Mouse (Mus musculus) hindbrain, embryonic 13.5 days (tissue): Measurements from ENCODE around the gene Phactr2. TPM values are rescaled to one million over a fixed set of nuclear protein-coding genes. Genes with fewer than 3 reads are reported as not detected.

Source experiments
- ATAC-seq: fragments of 200-750 bp; cut with Nextera tagmentation; 2 replicates; pipeline ENCODE4 v1.8.0; 2017; ENCODE audit warnings: moderate TSS enrichment; ENCODE audit not compliant: low FRiP score
- H3K27ac ChIP-seq: fragments of 300-500 bp; sonication (generic); 2 replicates; pipeline ENCODE4 v1.5.1; 2015; ENCODE audit warnings: inconsistent platforms, mild to moderate bottlenecking, moderate library complexity
- H3K27me3 ChIP-seq: fragments of 300-500 bp; sonication (generic); 2 replicates; pipeline ENCODE4 v1.6.1; 2015; ENCODE audit warnings: mild to moderate bottlenecking, inconsistent platforms
- H3K36me3 ChIP-seq: fragments of 300-500 bp; sonication (generic); 2 replicates; pipeline ENCODE4 v1.6.1; 2015; ENCODE audit warnings: mild to moderate bottlenecking, inconsistent platforms
- H3K4me1 ChIP-seq: fragments of 300-500 bp; sonication (generic); replicated peaks from 2 replicates; pipeline ENCODE4 v1.6.1; 2015; ENCODE audit warnings: inconsistent platforms
- H3K4me2 ChIP-seq: fragments of 300-500 bp; sonication (generic); 2 replicates; pipeline ENCODE4 v1.6.1; 2015; ENCODE audit warnings: inconsistent platforms, mild to moderate bottlenecking, moderate library complexity
- H3K4me3 ChIP-seq: fragments of 300-500 bp; sonication (generic); 2 replicates; pipeline ENCODE4 v1.5.1; 2015; ENCODE audit warnings: mild to moderate bottlenecking, inconsistent platforms
- H3K9ac ChIP-seq: fragments of 300-500 bp; sonication (generic); 2 replicates; pipeline ENCODE4 v1.6.1; 2015; ENCODE audit warnings: mild to moderate bottlenecking, inconsistent platforms
- H3K9me3 ChIP-seq: fragments of 300-500 bp; sonication (generic); 2 replicates; pipeline ENCODE4 v1.6.1; 2016; ENCODE audit warnings: inconsistent platforms
- WGBS: fragments of 180-500 bp; shearing (Covaris S2); methylation state at CpG from one replicate; pipeline ENCODE4 v1.1.7; 2015; 5-methylcytosine and 5-hydroxymethylcytosine counted together
- polyA plus RNA-seq: library from polyadenylated mRNA; unstranded; fragments of >200 nt; fragmentation: Nextera tagmentation; extraction: Ambion mirVana; gene quantifications from 2 replicates; pipeline ENCODE4 v1.2.1, GENCODE M21; 2015

Phactr2 gene
- polyA plus RNA-seq, 1 experiment from 2014 or later, result 7.8 TPM

DNA sequence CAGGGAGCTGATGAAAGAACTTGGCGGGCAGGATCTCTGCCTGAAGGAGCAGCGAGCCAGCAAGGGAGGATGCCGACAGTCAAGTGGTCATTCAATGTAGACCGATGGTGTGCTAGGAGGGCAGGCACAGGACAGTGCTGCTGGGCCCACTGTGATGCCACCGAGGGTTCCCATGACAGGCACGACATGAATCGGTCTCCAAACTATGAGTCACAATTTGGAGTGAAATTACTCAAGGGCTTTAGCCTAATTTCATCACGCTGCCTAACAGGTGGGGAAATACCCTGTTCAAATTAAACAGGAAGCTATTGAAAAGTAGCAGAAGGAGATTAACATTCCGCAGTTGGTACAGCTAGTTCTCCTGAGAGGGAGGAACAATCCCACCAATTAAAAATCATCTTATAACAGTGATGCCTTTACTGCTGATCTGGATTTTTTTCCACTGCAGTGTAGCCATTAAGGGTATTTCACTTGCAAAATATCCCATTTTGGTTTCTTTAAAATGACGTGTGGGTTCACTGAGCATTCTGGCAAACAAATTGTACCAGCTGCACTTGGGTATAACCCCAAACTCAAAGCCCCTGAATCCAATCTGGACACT, 169.5 kb downstream of the Phactr2 start:
- no peak overlapping the region for H3K9ac ChIP-seq
- no peak overlapping the region for H3K27ac ChIP-seq
- 85% methylated on average over 10 of the region's 10 CpGs for WGBS
- ATAC-seq, result no peak
- H3K27me3 ChIP-seq, result no peaks in the 10 kb centered on the region
- no peak overlapping the region for H3K4me3 ChIP-seq
- H3K4me2 ChIP-seq, result no peak overlapping the region
- no peaks in the 10 kb centered on the region for H3K9me3 ChIP-seq
- no peaks in the 10 kb centered on the region; the same call in 1 of the 2 replicates for H3K4me1 ChIP-seq
- no peaks in the 10 kb centered on the region for H3K36me3 ChIP-seq

DNA sequence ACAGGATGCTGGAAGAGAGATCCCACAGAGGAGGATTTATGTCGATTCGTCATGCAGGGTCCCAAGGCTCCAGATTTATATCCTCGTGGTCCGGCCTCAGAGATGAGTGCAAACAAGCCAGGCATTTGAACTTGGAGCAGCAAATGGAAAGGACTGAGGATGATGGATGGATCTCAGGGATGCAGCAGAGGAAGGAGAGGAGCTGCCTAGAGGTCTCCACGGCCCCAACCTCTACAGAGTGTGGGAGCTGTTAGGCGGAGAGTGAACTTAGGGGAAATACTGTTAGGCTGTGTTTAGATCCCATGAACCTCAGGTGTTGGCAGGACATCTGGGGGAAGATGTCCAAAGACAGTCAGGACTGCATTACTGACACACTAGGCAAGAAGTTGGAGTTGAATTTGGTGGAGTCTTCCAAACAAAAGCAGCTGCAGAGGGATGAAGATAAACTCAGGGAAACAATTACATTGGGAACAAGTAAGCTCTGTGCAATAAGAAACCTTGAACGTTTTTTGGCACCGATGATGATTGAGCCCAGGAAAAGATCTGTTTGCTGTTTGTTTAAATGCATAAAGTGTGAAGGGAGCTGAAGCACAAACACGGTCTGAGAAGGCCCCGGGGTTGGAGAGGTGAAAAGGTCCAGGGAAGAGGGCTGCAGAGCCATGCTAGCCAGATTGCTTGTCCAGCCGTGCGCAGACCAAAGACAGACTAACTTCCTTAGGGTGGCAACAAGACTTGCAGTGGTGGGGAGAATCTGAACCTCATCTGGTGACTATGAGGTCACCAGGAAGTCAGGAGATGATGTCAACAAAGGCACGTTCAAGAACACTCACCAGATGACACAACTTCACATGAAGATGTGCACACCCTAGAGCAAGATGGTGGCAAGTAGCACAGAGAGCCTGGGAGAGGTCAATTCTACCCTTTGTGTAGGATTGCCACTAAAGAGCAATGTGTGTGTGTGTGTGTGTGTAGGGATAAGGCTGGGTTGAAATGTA, 170.6 kb downstream of the Phactr2 start:
- no peaks in the 10 kb centered on the region for H3K36me3 ChIP-seq
- no peaks in the 10 kb centered on the region for H3K9me3 ChIP-seq
- no peak for ATAC-seq
- no peak overlapping the region for H3K4me3 ChIP-seq
- H3K9ac ChIP-seq, result no peak overlapping the region
- H3K27me3 ChIP-seq, result no peaks in the 10 kb centered on the region
- no peak overlapping the region for H3K27ac ChIP-seq
- H3K4me1 ChIP-seq, result no peaks in the 10 kb centered on the region; the same call in 1 of the 2 replicates
- no peak overlapping the region for H3K4me2 ChIP-seq
- WGBS, result 83% methylated on average over 13 of the region's 13 CpGs

DNA sequence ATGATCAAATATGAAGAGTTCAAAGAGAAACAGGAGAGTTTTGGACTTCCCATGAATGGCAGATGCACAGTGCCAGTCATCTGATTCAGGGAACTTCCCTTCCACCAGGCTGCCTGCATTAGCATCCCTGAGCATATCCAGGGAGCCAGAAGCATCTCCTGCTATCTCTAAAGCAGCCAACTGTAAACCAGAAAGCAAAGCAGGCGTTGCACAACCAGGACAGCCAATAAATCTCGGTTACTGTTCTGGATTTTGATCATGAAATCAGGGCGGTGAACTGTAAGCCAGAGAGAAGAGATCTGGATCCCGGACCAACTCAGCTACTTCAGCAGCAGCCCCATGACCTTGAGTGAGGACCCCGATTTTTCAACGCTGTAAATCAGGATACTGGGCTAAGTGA, 173.6 kb downstream of the Phactr2 start:
- Histone ChIP-seq H3K4me3 (no peak overlapping the region), H3K4me2 (no peak overlapping the region), H3K4me1 (no peaks in the 10 kb centered on the region; the same call in 1 of the 2 replicates), H3K36me3 (no peaks in the 10 kb centered on the region), H3K27me3 (no peaks in the 10 kb centered on the region), H3K9me3 (no peaks in the 10 kb centered on the region), H3K27ac (no peak overlapping the region), H3K9ac (no peak overlapping the region)
- no peak for ATAC-seq
- 94% methylated on average over 6 of the region's 6 CpGs for WGBS

DNA sequence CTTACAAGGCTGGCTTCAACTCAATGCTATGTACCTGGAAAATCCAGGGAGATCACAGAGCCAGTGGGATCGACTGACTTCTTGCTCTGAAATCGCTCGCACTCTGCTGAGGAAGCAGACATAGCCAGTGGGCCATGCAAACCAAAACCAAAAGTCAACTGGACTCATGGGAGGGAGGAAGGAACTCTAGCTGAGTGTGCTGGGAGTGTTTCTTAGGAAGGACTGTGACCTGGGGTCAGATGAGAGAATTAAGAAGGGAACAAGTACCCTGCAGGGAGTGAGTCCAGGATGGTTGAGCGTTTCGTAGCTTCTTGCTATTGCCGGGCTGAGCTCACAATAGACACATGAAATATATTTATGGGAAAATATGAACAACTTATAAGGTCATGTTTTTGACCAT, 174.0 kb downstream of the Phactr2 start:
- Histone ChIP-seq H3K27me3 (no peaks in the 10 kb centered on the region), H3K9me3 (no peaks in the 10 kb centered on the region), H3K27ac (no peak overlapping the region), H3K9ac (no peak overlapping the region), H3K4me1 (no peaks in the 10 kb centered on the region; the same call in 1 of the 2 replicates), H3K36me3 (no peaks in the 10 kb centered on the region), H3K4me3 (no peak overlapping the region), H3K4me2 (no peak overlapping the region)
- ATAC-seq, result no peak
- 75% methylated on average over 6 of the region's 6 CpGs for WGBS

DNA sequence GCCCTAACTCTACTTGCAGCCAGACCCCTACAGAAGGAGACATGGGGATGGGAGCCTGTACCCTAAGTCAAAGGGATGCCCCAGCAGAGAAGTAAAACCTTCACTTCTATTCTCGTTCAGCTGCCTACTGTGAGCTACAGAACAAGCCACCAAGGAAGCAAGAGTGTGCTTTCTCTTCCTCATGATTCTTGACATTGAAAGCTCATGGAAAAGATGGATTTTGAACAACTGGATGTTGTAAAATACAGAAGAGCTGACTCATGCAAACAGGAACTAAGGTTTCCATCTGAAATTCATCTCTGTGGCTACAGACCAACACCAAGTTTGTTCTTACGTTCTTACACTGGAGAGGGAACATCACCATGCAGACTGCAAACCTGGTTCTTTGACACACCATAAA, 179.3 kb downstream of the Phactr2 start:
- 95% methylated on average over 2 of the region's 2 CpGs for WGBS
- Histone ChIP-seq H3K4me3 (no peak overlapping the region), H3K9me3 (no peaks in the 10 kb centered on the region), H3K4me1 (peaks cover 7% of the 10 kb centered on the region; the same call in 1 of the 2 replicates), H3K27me3 (no peaks in the 10 kb centered on the region), H3K9ac (no peak overlapping the region), H3K4me2 (no peak overlapping the region), H3K27ac (no peak overlapping the region), H3K36me3 (no peaks in the 10 kb centered on the region)
- ATAC-seq, result no peak

DNA sequence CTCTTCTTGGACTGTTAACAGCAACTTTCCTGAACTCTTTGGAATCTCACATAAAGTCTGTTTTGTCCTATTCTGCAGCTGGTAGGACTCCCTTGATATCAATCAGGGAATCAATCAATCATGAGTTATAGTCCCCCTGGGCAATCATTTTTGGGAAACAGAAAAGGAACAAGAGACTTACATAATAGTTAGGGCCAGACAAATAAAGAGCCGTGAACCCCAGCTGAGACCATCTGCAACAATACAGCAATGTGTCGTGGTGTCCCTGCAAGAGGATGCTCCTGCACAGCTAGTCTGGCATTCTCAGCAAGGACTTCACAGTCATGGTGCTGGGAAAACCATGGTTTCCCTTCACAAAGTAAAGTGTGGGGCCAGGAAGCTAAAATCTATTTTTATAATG, 182.2 kb downstream of the Phactr2 start:
- WGBS, result 10% methylated on average over 2 of the region's 2 CpGs
- H3K27me3 ChIP-seq, result no peaks in the 10 kb centered on the region
- H3K4me2 ChIP-seq, result no peak overlapping the region
- no peaks in the 10 kb centered on the region for H3K36me3 ChIP-seq
- no peak for ATAC-seq
- H3K27ac ChIP-seq, result no peak overlapping the region
- no peak overlapping the region for H3K9ac ChIP-seq
- H3K4me3 ChIP-seq, result no peak overlapping the region
- no peaks in the 10 kb centered on the region for H3K9me3 ChIP-seq
- H3K4me1 ChIP-seq, result peaks cover 7% of the 10 kb centered on the region; the same call in 1 of the 2 replicates

DNA sequence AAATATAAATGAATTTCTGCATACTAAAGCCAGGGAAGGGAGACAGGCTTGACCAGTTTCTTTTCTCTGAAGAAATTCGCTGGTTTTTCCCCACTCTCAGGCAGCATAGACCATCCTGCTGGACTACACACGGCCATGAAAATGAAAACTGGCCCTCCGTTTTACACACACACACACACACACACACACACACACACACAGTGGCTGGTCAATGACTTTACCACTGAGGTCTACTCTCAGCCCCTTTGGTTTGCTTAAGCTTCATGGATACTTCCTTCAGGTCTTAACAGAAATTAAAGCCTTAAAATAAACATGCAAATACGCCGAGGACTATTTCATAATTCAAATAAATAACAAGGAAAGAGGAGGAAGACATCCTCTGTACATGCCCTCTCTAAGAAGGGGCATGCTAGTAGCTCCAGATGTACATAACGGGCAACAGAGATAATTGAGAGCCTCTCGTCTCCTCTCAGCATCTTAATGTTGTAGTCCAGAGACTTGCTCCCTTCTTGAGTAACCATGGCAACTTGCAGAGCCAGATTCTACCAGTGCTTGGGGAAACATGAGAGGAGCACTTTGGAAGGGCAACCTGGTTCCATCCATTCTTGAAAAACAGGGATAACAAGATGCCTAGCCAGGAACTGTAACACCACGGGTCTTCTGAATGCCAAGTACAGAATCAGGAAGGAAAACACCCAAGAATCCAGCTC, 184.8 kb downstream of the Phactr2 start:
- no peak overlapping the region for H3K4me3 ChIP-seq
- WGBS, result 84% methylated on average over 8 of the region's 8 CpGs
- H3K4me1 ChIP-seq, result peaks cover 7% of the 10 kb centered on the region; the same call in 1 of the 2 replicates
- no peak for ATAC-seq
- no peak overlapping the region for H3K4me2 ChIP-seq
- no peaks in the 10 kb centered on the region for H3K27me3 ChIP-seq
- H3K9me3 ChIP-seq, result no peaks in the 10 kb centered on the region
- H3K9ac ChIP-seq, result no peak overlapping the region
- H3K27ac ChIP-seq, result no peak overlapping the region
- no peaks in the 10 kb centered on the region for H3K36me3 ChIP-seq

DNA sequence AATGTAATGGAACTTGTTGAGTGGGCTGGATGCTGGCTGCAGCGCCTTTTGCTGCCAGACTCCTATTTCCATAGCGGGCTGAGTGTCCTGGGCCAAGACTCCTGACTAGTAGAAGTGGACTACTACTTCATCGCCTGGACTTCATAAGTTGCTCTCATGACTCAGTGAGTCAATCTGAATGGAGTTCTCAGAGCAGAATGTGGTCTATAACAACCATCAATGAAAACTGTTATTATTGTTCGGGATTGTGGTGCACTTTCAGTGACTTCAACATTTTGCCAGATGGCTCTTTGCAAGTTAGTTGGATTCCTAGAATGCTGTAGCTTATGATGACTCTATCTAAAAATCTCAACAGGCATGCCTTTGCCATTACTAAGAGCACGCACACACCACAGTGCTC, 185.9 kb downstream of the Phactr2 start:
- H3K4me3 ChIP-seq, result no peak overlapping the region
- no peaks in the 10 kb centered on the region for H3K36me3 ChIP-seq
- WGBS, result 96% methylated on average over 5 of the region's 5 CpGs
- no peak for ATAC-seq
- H3K9ac ChIP-seq, result no peak overlapping the region
- H3K27me3 ChIP-seq, result no peaks in the 10 kb centered on the region
- no peaks in the 10 kb centered on the region for H3K9me3 ChIP-seq
- no peak overlapping the region for H3K4me2 ChIP-seq
- H3K27ac ChIP-seq, result no peak overlapping the region
- peaks cover 7% of the 10 kb centered on the region; the same call in 1 of the 2 replicates for H3K4me1 ChIP-seq

DNA sequence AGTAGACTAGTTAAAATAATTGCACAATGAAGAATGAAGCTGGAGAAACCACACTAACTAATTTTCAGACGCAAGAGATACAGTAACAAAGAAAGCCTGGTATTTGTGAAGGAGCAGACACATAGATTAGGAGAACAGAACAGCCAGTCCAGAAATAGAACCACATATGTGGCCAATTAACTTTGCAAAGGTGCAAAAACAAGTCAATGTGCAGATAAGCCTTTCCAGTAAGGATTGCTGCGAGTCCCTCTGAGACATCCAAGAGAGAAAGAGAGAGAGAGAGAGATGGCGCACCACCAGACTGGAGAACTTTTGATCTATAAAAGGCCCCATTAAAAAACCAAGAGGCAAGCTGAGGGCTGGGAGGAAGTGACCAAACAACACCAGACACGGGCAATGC, 190.8 kb downstream of the Phactr2 start:
- H3K27me3 ChIP-seq, result no peaks in the 10 kb centered on the region
- no peak overlapping the region for H3K27ac ChIP-seq
- H3K36me3 ChIP-seq, result no peaks in the 10 kb centered on the region
- no peak for ATAC-seq
- H3K4me1 ChIP-seq, result no peaks in the 10 kb centered on the region
- H3K4me2 ChIP-seq, result no peak overlapping the region
- H3K9ac ChIP-seq, result no peak overlapping the region
- no peak overlapping the region for H3K4me3 ChIP-seq
- WGBS, result 81% methylated on average over 4 of the region's 4 CpGs
- H3K9me3 ChIP-seq, result no peaks in the 10 kb centered on the region

DNA sequence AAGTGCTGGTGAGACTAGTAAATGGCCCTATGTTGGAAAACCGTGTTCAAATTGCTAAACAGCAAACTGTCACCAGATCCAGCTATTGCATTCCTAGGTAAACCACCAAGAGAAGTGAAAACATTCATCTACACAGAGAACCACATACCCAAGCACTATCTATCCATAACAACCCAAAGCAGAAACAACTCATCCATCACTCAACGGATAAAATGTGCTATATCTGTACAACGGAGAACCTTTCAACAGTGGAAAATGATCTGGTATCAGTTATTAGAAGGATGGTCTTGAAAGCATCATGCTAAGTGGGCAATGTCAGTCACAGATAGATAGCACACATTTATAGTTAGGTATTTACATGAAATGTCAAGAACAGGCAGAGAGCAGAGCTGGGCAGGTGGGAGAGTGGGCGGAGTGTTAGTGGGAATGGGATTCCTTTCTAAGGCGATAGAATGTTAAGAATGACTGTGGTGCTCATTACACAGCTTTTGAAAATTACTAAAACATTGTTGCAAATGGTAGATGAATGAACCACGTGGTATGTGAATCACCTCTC, 193.8 kb downstream of the Phactr2 start:
- WGBS, result 82% methylated on average over 6 of the region's 6 CpGs
- H3K9me3 ChIP-seq, result no peaks in the 10 kb centered on the region
- ATAC-seq, result no peak

DNA sequence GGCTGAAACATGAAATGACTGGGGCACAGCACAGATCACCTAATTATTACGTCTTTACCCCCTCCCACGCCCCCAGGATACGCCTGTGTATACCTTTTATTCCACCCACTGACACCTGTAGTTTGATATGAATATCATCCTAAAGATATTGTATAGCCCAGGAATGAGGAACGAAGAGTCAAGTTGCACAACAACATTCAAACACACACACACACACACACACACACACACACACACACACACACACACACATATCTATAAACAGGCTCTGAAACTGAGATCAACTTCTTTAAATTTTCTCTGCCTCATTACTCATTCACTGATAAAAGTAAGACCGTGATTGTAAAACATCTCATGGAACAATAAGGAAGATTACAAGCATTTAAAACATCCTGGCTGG, 197.9 kb downstream of the Phactr2 start:
- no peaks in the 10 kb centered on the region for H3K4me1 ChIP-seq
- ATAC-seq, result no peak
- H3K36me3 ChIP-seq, result no peaks in the 10 kb centered on the region
- no peak overlapping the region for H3K27ac ChIP-seq
- no peak overlapping the region for H3K4me3 ChIP-seq
- no peaks in the 10 kb centered on the region for H3K27me3 ChIP-seq
- H3K9me3 ChIP-seq, result no peaks in the 10 kb centered on the region
- WGBS, result 93% methylated on average over 5 of the region's 5 CpGs
- H3K9ac ChIP-seq, result no peak overlapping the region
- no peak overlapping the region for H3K4me2 ChIP-seq

More for the DNA sequence above, 193.8 kb downstream of the Phactr2 start:
- Histone ChIP-seq H3K27ac (no peak overlapping the region), H3K4me2 (no peak overlapping the region), H3K27me3 (no peaks in the 10 kb centered on the region), H3K4me3 (no peak overlapping the region), H3K4me1 (no peaks in the 10 kb centered on the region), H3K36me3 (no peaks in the 10 kb centered on the region), H3K9ac (no peak overlapping the region)

DNA sequence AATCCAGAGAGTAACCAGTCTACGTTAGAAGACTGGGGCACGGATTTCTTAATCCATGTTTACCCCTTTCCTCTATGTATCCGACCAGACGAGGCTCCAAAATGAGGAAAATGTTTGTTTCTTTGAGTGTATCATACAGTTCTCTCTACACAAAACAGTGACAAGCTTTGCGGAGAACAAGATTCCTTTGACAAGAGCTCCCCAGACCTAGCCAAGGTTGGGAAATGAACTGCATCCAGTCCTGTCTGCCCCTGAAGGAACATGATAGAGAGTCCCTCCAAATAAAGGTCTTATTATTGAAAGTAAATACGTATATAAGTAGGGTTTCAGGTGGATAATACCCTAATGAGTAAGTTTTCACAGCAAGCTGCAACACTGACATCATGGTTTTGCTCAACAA, 199.1 kb downstream of the Phactr2 start:
- ATAC-seq, result no peak
- Histone ChIP-seq H3K27ac (no peak overlapping the region), H3K4me2 (no peak overlapping the region), H3K36me3 (no peaks in the 10 kb centered on the region), H3K4me3 (no peak overlapping the region), H3K27me3 (no peaks in the 10 kb centered on the region), H3K9me3 (no peaks in the 10 kb centered on the region), H3K9ac (no peak overlapping the region), H3K4me1 (no peaks in the 10 kb centered on the region)
- WGBS, result 93% methylated on average over 6 of the region's 6 CpGs
